Mouse (Mus musculus): ENCODE measurements at regions not wholly inside any gene's neighbourhood (a gene's known extent, or its start where the extent isn't known, plus 50 kb on each side); places are given as distances from the start of the nearest gene placed in this dataset.

GRCm38 (mm10) chr19:60148313-60148965, 78.1 kb downstream of the Fam204a start:
- DNase-seq (ENCODE audit: low spot score in 2 of 2) = no peak

- DNase-seq (ENCODE audit: low spot score in 2 of 2) = no peak
Measured at GRCm38 (mm10) chr19:60146451-60147190, 79.9 kb downstream of the Fam204a start.

DNA sequence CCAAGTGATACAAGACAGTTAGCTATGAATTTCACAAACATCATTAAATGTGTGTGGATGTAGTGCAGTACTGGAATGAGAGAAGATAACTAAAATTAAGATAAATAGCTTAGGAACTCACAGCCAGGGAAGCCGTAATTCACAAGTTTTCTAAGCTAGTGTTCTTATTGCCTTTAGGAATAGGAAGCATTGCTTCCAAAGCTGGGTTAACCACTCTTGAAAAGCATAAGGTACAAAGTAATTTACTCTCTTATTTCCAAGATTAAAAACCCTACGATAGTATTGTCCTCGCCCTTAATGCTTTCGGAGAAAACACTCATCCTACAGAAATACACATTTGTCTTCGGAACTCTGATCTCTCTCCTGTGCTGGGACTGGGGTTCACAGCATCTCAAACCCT, 81.3 kb downstream of the Fam204a start:
- no peak for DNase-seq (ENCODE audit: low spot score in 2 of 2)

DNA sequence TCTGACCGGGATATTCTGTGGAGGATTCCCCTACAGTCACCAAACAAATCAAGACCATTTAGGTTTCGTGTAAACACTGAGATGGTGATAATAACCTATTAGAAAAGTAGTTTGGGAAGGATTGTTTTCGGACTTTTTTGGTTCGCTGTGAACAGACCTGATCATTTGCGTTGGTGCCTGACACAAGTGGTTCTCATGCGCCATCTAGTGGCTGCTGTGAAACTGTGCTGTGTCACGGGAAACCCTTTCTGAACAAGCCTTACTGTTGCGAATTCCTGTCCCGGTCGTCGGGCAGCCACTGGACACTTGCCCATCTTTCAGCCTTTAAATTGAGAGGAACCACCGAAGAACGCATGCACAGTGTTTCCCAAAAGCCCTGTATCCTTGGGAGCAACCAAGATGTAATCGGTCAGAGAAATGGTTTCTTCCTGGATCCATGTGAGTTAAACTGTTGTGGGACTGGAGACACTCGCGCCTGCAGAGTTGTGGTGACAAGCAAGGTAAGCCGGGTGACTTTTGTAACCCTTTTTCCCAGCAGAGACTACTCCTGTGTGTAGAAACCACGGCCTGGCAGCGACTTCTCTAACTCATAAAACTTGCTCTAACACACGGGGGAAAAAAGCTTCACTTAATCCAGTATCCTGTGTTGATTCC, 82.0 kb downstream of the Fam204a start:
- peak; percentile 78 to 85 for DNase-seq (ENCODE audit: low spot score in 2 of 2)

DNA sequence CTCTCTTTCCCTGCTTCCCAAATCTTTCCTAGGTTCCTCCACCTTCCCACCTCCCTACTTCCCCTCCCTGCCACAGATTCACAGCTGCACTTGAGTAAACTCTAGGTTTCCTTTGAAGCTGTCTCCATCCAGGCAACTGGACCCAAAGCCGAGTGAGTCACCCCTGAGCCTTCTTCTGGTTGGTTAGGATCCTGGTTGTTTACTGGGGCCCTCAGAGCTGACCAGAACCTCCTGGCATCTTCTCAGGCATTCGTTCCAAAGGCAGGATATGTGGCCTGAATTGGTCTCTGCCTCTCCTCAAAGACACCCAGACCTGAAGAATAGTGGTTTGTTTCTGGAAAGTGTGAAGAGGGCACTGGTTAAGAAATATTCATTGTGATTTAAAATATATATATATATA, 87.6 kb downstream of the Fam204a start:
- DNase-seq (ENCODE audit: low spot score in 2 of 2) = no peak

- DNase-seq (ENCODE audit: low spot score in 2 of 2) = no peak
Measured at GRCm38 (mm10) chr19:60136491-60136890, 90.0 kb downstream of the Fam204a start.

GRCm38 (mm10) chr19:60134447-60135328, 91.8 kb downstream of the Fam204a start:
- DNase-seq (ENCODE audit: low spot score in 2 of 2) = no peak

GRCm38 (mm10) chr19:60129635-60130034, 96.9 kb downstream of the Fam204a start:
- no peak for DNase-seq (ENCODE audit: low spot score in 2 of 2)

GRCm38 (mm10) chr19:60124638-60125037, 101.9 kb downstream of the Fam204a start:
- DNase-seq (ENCODE audit: low spot score in 2 of 2) = no peak

- DNase-seq (ENCODE audit: low spot score in 2 of 2) = no peak
Measured at GRCm38 (mm10) chr19:60120917-60121316, 105.6 kb downstream of the Fam204a start.

DNA sequence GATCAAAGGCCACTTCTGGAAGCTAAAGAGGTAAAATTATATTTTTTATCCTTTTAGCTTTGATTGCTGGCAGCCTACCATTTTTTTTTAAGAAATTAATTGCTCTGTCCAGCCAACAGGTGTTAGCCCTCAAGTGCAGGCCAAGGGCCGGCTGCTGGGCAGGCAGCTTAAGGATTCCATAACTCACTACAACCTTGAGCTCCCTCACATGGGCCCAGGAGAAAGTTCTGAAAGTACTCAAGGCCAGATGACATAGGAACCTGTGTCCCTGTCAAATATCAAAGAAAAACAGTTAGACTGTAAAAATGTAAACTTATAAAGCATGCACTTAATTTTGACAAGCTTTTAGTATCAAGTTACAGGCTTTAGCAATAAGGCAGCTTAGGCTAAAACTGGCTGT, 107.5 kb downstream of the Fam204a start:
- DNase-seq (ENCODE audit: low spot score in 2 of 2) = no peak

GRCm38 (mm10) chr19:60113666-60114388, 112.7 kb downstream of the Fam204a start:
- DNase-seq (ENCODE audit: low spot score in 2 of 2) = no peak

DNA sequence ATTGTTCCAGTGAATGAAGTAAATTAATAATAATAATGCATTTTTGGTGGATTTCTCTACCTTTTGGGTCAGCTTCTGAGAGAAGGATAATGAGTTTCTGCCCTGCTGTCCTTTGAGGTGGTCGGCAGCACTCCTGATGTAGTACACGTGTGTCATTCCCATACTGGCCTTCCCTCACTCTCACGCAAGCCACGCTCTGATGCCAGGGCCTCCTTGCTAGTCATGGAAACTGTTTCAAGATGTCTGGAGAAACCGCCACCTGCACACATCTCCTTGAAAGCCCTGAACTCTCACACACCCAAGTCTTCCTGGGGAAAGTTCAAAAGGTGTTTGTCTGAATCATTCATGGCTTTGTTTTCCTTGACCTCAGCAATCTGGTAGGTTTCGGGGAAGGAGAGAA, 116.2 kb downstream of the Fam204a start:
- no peak for DNase-seq (ENCODE audit: low spot score in 2 of 2)

DNA sequence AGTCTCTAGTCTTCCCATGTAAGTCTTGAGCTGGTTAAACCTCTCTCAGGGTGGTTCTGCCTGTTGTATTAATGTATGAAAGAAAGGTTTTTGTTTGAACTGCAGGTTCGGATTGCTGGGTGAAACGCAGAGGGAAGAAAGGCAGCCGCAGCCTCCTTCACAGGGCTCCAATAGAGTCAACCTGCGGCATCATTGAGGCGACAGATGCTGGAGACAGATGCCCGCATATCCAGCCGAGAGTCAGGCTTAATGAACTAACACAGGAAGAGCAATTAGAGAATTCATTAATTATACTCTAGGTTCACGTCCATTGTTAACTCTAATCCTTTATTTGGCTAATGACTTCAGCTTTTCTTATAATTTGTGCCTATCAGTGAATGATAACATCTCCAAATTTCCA, 117.0 kb downstream of the Fam204a start:
- no peak for DNase-seq (ENCODE audit: low spot score in 2 of 2)

DNA sequence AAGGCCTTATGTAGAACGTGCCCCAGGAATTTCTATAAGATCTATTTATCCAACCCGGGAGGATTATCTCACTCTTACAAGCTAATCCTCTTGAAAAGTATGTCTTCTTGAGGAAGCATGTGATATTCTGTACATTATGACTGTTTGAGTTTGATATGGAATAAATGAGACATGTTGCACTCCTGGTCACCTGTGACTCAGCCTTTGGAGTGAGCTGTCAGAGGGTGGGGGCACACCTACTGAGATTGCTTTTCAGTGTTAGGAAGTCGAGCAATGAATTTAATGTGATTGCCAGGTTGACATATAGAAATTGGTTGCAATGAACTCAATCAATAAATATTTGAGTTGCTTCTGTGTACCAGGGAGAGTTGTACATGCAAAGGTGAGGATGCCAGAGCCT, 128.6 kb downstream of the Fam204a start:
- DNase-seq (ENCODE audit: low spot score in 2 of 2) = no peak

DNA sequence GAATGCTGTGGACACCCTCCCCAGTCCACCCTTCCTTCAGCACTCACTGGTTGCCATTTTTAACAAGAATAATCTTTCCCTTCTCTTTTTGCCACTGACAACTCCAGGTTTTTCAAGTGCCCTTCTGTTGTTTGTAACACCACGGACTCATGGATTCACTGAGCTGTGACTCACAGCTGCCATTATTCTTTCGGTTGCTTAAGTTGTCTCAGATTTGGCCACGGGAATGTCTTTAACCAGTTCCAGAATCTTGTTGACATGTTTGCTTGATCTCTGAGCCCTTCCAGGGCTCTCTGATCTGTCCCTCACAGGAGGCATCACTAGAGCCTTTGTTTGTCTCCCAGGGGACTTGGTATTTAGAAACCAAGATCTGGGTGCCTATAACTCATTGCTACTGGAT, 131.5 kb upstream of the Rab11fip2 start:
- DNase-seq (ENCODE audit: low spot score in 2 of 2) = no peak

- DNase-seq (ENCODE audit: low spot score in 2 of 2) = no peak
Measured at GRCm38 (mm10) chr19:60073328-60073727, 129.9 kb upstream of the Rab11fip2 start.

- DNase-seq (ENCODE audit: low spot score in 2 of 2) = no peak
Measured at GRCm38 (mm10) chr19:60066183-60066582, 122.7 kb upstream of the Rab11fip2 start.

DNA sequence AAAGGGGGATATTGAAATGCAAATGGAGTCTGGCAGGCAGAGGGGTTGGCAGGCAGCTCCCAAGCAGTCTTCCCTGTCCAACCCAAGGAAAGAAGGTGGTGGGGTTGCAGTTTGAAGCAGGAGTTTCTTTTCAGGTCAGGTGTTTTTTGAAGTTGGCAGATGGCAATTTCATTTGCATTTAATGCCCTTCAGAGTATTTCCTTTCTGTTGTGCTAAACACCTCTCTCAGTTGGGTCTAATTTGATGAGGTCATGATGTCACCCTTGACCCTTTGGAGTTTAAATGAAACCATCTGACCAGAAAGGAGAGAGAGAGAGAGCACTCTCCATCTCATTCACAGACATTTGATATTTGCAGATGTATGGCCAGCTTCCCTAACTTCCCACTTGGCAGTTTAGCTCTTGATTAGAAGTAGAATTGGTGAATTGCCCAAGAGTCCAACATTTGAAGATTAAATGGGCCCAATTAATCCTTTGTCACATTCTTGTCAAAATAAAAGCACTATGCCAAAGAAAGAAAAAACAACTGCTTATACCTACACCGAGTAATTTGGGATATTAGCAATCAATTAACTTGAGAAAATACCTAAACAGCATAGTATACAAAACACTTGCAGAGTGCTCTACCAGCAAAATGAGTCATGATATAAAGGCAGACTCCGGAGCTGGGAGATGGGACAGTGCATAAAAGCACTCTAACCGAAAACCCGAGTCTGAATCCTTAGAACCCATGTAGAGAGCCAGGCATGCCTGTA, 111.8 kb upstream of the Rab11fip2 start:
- DNase-seq (ENCODE audit: low spot score in 2 of 2) = no peak

GRCm38 (mm10) chr19:60051151-60051550, 107.7 kb upstream of the Rab11fip2 start:
- DNase-seq (ENCODE audit: low spot score in 2 of 2) = no peak

DNA sequence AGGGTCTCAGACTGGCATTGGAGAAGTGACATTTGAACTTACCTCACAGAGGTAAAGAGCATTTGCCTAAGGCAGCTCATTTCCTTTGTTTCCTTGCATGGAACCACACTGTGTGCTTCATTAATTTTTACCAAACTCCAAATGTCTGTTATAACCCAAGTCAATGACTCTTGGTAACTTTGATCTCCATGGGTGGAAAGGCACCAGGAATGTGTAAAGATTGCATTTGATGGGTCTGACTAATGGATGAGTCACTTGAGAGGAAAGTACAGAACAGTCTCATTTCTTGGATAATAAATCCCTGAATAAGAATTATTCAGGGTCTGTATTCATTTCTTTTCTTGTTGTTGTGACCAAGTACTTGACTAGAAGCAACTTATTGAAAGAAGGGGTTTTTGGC, 97.3 kb upstream of the Rab11fip2 start:
- no peak for DNase-seq (ENCODE audit: low spot score in 2 of 2)

Measured in frontal cortex, postnatal 36 days (tissue).